Mouse (Mus musculus): ENCODE measurements around the gene Adamtsl4. TPM values are rescaled to one million over a fixed set of nuclear protein-coding genes. Genes with fewer than 3 reads are reported as not detected.

Adamtsl4 gene
- polyA plus RNA-seq, 1 experiment from 2014 or later: 0.64 TPM

DNA sequence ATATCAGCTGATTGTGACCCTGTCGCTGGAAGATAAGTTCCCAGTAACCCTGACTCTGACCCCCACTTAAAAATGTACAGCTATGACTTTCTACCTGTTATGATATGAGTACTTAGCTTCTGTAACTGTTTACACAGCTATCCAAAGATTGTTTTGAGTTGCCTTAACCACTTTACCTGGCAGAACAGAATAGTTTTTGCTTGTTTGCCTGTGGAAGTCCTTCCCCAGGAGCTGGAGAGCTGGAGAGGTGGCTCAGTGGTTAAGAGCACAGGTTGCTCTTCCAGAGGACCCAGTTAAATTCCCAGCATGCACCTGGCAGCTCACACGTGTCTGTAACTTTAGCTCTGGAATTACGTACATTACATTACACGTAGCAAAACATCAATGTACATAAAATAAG is 16.9 kb upstream of the Adamtsl4 start:
- no peak overlapping the region for H3K4me3 ChIP-seq (ENCODE audit: low read depth, low read length)
- no peaks in the 10 kb centered on the region for H3K27me3 ChIP-seq (ENCODE audit: control insufficient read depth, insufficient read depth, low read length)
- no peak for DNase-seq (ENCODE audit: low spot score)
- H3K4me2 ChIP-seq (ENCODE audit: low read depth, low read length, severe bottlenecking): no peak overlapping the region
- no peak overlapping the region for H3K27ac ChIP-seq (ENCODE audit: low read depth, low read length)
- H3K36me3 ChIP-seq (ENCODE audit: control insufficient read depth, insufficient read depth, low read length): no peaks in the 10 kb centered on the region
- peaks cover 2% of the 10 kb centered on the region for H3K4me1 ChIP-seq (replicated peaks; ENCODE audit: control insufficient read depth, insufficient read depth, low read length)
- ATAC-seq (replicated peaks; ENCODE audit: low FRiP score): no peak
- H3K9me3 ChIP-seq (ENCODE audit: control insufficient read depth, low read length): no peaks in the 10 kb centered on the region
- WGBS: 87% methylated on average over 4 of the region's 4 CpGs
- no peak overlapping the region for H3K9ac ChIP-seq (ENCODE audit: low read length)

GRCm38 (mm10) chr3:95703276-95703675 is 15.6 kb upstream of the Adamtsl4 start:
- Histone ChIP-seq H3K9me3 (ENCODE audit: control insufficient read depth, low read length) (no peaks in the 10 kb centered on the region), H3K4me3 (ENCODE audit: low read depth, low read length) (no peak overlapping the region), H3K27me3 (ENCODE audit: control insufficient read depth, insufficient read depth, low read length) (no peaks in the 10 kb centered on the region), H3K27ac (ENCODE audit: low read depth, low read length) (no peak overlapping the region), H3K4me1 (replicated peaks; ENCODE audit: control insufficient read depth, insufficient read depth, low read length) (peaks cover 2% of the 10 kb centered on the region), H3K4me2 (ENCODE audit: low read depth, low read length, severe bottlenecking) (no peak overlapping the region), H3K36me3 (ENCODE audit: control insufficient read depth, insufficient read depth, low read length) (no peaks in the 10 kb centered on the region), H3K9ac (ENCODE audit: low read length) (no peak overlapping the region)
- ATAC-seq (replicated peaks; ENCODE audit: low FRiP score) (no peak), DNase-seq (ENCODE audit: low spot score) (no peak)
- WGBS: 98% methylated on average over 3 of the region's 3 CpGs

- Histone ChIP-seq H3K27ac (ENCODE audit: low read depth, low read length) (peak overlapping the region; percentile 47; the same call in 1 of the 2 replicates), H3K27me3 (ENCODE audit: control insufficient read depth, insufficient read depth, low read length) (no peaks in the 10 kb centered on the region), H3K9ac (ENCODE audit: low read length) (peak overlapping the region; percentile 59), H3K4me2 (ENCODE audit: low read depth, low read length, severe bottlenecking) (peak overlapping the region; percentile 52), H3K9me3 (ENCODE audit: control insufficient read depth, low read length) (no peaks in the 10 kb centered on the region), H3K36me3 (ENCODE audit: control insufficient read depth, insufficient read depth, low read length) (no peaks in the 10 kb centered on the region), H3K4me1 (replicated peaks; ENCODE audit: control insufficient read depth, insufficient read depth, low read length) (peaks cover 2% of the 10 kb centered on the region), H3K4me3 (ENCODE audit: low read depth, low read length) (peak overlapping the region; percentile 15)
- 3% methylated on average over 24 of the region's 24 CpGs for WGBS
- ATAC-seq (replicated peaks; ENCODE audit: low FRiP score) (peak; percentile 92), DNase-seq (ENCODE audit: low spot score) (peak; percentile 90)
Observed at GRCm38 (mm10) chr3:95701877-95702540, 14.3 kb upstream of the Adamtsl4 start.

DNA sequence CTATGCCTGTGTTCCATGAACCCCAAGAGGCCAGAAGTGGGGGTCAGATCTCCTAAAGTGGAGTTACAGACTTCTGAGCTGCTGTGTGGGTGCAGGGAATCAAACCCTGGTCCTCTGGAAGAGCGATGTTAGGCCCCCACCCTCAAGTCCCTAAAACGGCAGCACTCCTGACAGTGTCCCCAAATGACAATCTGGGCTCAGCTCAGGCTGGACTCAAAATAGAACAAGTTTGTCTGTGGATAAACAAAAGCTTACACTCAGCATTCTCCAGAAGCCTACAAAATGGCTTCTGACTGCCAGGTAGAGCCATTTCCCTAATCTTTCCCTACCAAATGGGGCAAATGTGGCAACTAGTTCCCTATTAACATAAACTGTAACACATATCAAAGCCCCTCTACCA is 13.4 kb upstream of the Adamtsl4 start:
- Histone ChIP-seq H3K4me3 (ENCODE audit: low read depth, low read length) (no peak overlapping the region), H3K9me3 (ENCODE audit: control insufficient read depth, low read length) (no peaks in the 10 kb centered on the region), H3K9ac (ENCODE audit: low read length) (no peak overlapping the region; the same call in 1 of the 2 replicates), H3K36me3 (ENCODE audit: control insufficient read depth, insufficient read depth, low read length) (no peaks in the 10 kb centered on the region), H3K27ac (ENCODE audit: low read depth, low read length) (no peak overlapping the region), H3K4me1 (replicated peaks; ENCODE audit: control insufficient read depth, insufficient read depth, low read length) (peaks cover 2% of the 10 kb centered on the region), H3K4me2 (ENCODE audit: low read depth, low read length, severe bottlenecking) (no peak overlapping the region), H3K27me3 (ENCODE audit: control insufficient read depth, insufficient read depth, low read length) (no peaks in the 10 kb centered on the region)
- 74% methylated on average over 2 of the region's 2 CpGs for WGBS
- ATAC-seq (replicated peaks; ENCODE audit: low FRiP score) (no peak), DNase-seq (ENCODE audit: low spot score) (no peak)

DNA sequence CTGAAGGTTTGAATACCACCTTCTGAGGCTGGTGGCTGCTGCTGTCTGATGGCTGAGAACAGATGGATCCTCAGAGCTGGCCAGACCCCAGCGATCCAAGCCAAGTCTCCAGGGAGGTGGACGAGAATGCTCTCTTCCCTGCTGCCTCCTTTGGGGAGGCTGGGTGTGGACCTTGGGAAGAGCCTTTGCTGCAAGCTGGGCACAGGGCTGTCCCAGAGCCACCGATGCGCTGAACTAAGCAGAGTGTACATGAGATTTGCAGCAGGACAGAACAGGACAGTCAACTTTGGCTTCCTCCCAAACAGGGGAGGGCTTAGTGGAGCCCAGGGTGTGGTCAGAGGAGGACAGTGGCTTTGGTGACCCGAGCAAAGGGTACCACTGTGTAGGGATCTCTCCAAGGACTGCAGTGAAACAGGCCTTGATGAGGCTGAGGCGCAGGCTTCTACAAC is 12.5 kb upstream of the Adamtsl4 start:
- no peak overlapping the region for H3K9ac ChIP-seq (ENCODE audit: low read length)
- no peak overlapping the region for H3K27ac ChIP-seq (ENCODE audit: low read depth, low read length)
- WGBS: 69% methylated on average over 6 of the region's 6 CpGs

DNA sequence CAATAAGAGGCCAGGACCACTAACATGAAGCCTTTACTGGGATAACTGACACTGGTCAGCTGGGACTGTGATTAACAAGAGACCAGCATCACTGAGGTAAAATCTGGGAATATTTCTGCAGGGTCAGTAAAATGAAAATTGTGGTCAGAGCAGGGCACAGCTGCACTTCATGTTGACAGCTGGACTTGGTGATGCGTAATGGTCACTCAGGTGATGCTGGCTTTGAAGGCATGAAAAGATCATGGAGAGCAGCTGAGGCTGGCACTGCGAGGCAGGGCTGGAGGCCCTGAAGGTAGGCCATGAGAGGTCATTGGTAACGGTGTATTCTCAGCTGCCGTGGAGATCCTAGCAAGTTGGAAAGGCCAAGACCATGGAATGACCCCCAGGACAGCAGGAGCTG is 10.6 kb upstream of the Adamtsl4 start:
- Histone ChIP-seq H3K4me3 (ENCODE audit: low read depth, low read length) (no peak overlapping the region), H3K4me1 (replicated peaks; ENCODE audit: control insufficient read depth, insufficient read depth, low read length) (peaks cover 2% of the 10 kb centered on the region), H3K9ac (ENCODE audit: low read length) (no peak overlapping the region), H3K4me2 (ENCODE audit: low read depth, low read length, severe bottlenecking) (no peak overlapping the region), H3K27ac (ENCODE audit: low read depth, low read length) (no peak overlapping the region), H3K9me3 (ENCODE audit: control insufficient read depth, low read length) (no peaks in the 10 kb centered on the region), H3K36me3 (ENCODE audit: control insufficient read depth, insufficient read depth, low read length) (no peaks in the 10 kb centered on the region), H3K27me3 (ENCODE audit: control insufficient read depth, insufficient read depth, low read length) (no peaks in the 10 kb centered on the region)
- ATAC-seq (replicated peaks; ENCODE audit: low FRiP score) (no peak), DNase-seq (ENCODE audit: low spot score) (no peak)
- 90% methylated on average over 4 of the region's 4 CpGs for WGBS

More for the DNA sequence above, 12.5 kb upstream of the Adamtsl4 start:
- H3K36me3 ChIP-seq (ENCODE audit: control insufficient read depth, insufficient read depth, low read length): no peaks in the 10 kb centered on the region
- H3K4me1 ChIP-seq (replicated peaks; ENCODE audit: control insufficient read depth, insufficient read depth, low read length): peaks cover 2% of the 10 kb centered on the region
- H3K4me2 ChIP-seq (ENCODE audit: low read depth, low read length, severe bottlenecking): no peak overlapping the region
- no peaks in the 10 kb centered on the region for H3K27me3 ChIP-seq (ENCODE audit: control insufficient read depth, insufficient read depth, low read length)
- ATAC-seq (replicated peaks; ENCODE audit: low FRiP score) (no peak), DNase-seq (ENCODE audit: low spot score) (no peak)
- H3K9me3 ChIP-seq (ENCODE audit: control insufficient read depth, low read length): no peaks in the 10 kb centered on the region
- H3K4me3 ChIP-seq (ENCODE audit: low read depth, low read length): no peak overlapping the region

- H3K4me1 ChIP-seq (replicated peaks; ENCODE audit: control insufficient read depth, insufficient read depth, low read length): no peaks in the 10 kb centered on the region; the same call in 1 of the 2 replicates
- H3K4me2 ChIP-seq (ENCODE audit: low read depth, low read length, severe bottlenecking): no peak overlapping the region
- H3K9me3 ChIP-seq (ENCODE audit: control insufficient read depth, low read length): no peaks in the 10 kb centered on the region
- H3K27ac ChIP-seq (ENCODE audit: low read depth, low read length): no peak overlapping the region
- no peaks in the 10 kb centered on the region for H3K36me3 ChIP-seq (ENCODE audit: control insufficient read depth, insufficient read depth, low read length)
- H3K27me3 ChIP-seq (ENCODE audit: control insufficient read depth, insufficient read depth, low read length): no peaks in the 10 kb centered on the region
- ATAC-seq (replicated peaks; ENCODE audit: low FRiP score) (no peak), DNase-seq (ENCODE audit: low spot score) (no peak)
- no peak overlapping the region for H3K4me3 ChIP-seq (ENCODE audit: low read depth, low read length)
- WGBS: 51% methylated on average over 7 of the region's 7 CpGs
- no peak overlapping the region for H3K9ac ChIP-seq (ENCODE audit: low read length)
Observed at GRCm38 (mm10) chr3:95696360-95696759, 8.6 kb upstream of the Adamtsl4 start.

- Histone ChIP-seq H3K27ac (ENCODE audit: low read depth, low read length) (no peak overlapping the region), H3K4me3 (ENCODE audit: low read depth, low read length) (no peak overlapping the region), H3K9ac (ENCODE audit: low read length) (no peak overlapping the region), H3K4me1 (replicated peaks; ENCODE audit: control insufficient read depth, insufficient read depth, low read length) (no peaks in the 10 kb centered on the region; the same call in 1 of the 2 replicates), H3K4me2 (ENCODE audit: low read depth, low read length, severe bottlenecking) (no peak overlapping the region), H3K27me3 (ENCODE audit: control insufficient read depth, insufficient read depth, low read length) (no peaks in the 10 kb centered on the region), H3K36me3 (ENCODE audit: control insufficient read depth, insufficient read depth, low read length) (no peaks in the 10 kb centered on the region), H3K9me3 (ENCODE audit: control insufficient read depth, low read length) (no peaks in the 10 kb centered on the region)
- DNase-seq (ENCODE audit: low spot score): no peak
- no peak for ATAC-seq (replicated peaks; ENCODE audit: low FRiP score)
- 64% methylated on average over 3 of the region's 3 CpGs for WGBS
Observed at GRCm38 (mm10) chr3:95695796-95696195, 8.1 kb upstream of the Adamtsl4 start.
